ENCODE assay signal across 8 mouse cellular contexts in the genomic region with DNA sequence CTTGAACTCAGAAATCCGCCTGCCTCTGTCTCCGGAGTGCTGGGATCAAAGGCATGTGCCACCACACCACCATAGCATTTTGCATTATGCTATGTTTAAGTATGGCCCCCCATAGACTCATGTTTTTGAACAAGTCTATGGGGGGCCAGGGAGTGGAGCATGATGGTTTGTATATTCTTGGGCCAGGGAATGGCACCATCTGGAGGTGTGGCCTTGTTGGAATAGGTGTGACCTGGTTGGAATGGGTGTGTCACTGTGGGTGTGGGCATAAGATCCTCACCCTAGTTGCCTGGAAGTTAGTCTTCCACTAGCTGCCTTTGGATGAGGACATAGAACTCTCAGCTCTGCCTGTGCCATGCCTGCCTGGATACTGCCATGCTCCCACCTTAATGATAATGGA. TPM values are rescaled to one million over a fixed set of nuclear protein-coding genes. Genes with fewer than 3 reads are reported as not detected.
DNase-seq lines count a peak whose midpoint lies in the region; ATAC-seq and TF ChIP-seq lines count a peak whose summit lies in the region.
"Not testable (repeated sequence)": the region's sequence is repeated elsewhere in the genome, so short reads cannot be mapped to it uniquely, and the experiment has no call there.

Gene Sod2 (plus strand): TSS at position 301 of the 400 bp plus-strand sequence.

- not testable (repeated sequence) for TF ChIP-seq POLR2A in bone marrow macrophage, adult 2 months (IDR thresholded peaks at IDR 0.05; ENCODE audit: borderline replicate concordance, low read depth, low read length)

- not testable (repeated sequence) for H3K4me1 ChIP-seq in bone marrow macrophage, adult 2 months (ENCODE audit: control insufficient read depth, insufficient read depth, low read length); lung, embryonic 14.5 days (ENCODE audit: insufficient read depth); neural tube, embryonic 12.5 days
- peaks cover 15% of the 10 kb centered on the region for H3K4me1 ChIP-seq in forebrain, embryonic 16.5 days (replicated peaks; ENCODE audit: control insufficient read depth, insufficient read depth, low read length)
- H3K4me1 ChIP-seq in heart, embryonic 13.5 days = peaks cover 21% of the 10 kb centered on the region
- H3K4me1 ChIP-seq in intestine, embryonic 14.5 days (replicated peaks; ENCODE audit: control insufficient read depth, insufficient read depth, low read length) = peaks cover 10% of the 10 kb centered on the region

- intact Hi-C loops in left cerebral cortex, postnatal 10 days (cut with DNase I) = not testable (repeated sequence)

- 98% methylated on average over 2 of the region's 2 CpGs for WGBS in forebrain, embryonic 16.5 days
- WGBS in heart, embryonic 13.5 days = 85% methylated on average over 2 of the region's 2 CpGs
- WGBS in intestine, embryonic 14.5 days = 96% methylated on average over 2 of the region's 2 CpGs
- 86% methylated on average over 2 of the region's 2 CpGs for WGBS in lung, embryonic 14.5 days
- 97% methylated on average over 2 of the region's 2 CpGs for WGBS in neural tube, embryonic 12.5 days

- peak within 1 kb of the TSS; percentile 86 for H3K9ac ChIP-seq in forebrain, embryonic 16.5 days (replicated peaks; ENCODE audit: low read depth, low read length)
- peak within 1 kb of the TSS; percentile 80 for H3K9ac ChIP-seq in heart, embryonic 13.5 days
- H3K9ac ChIP-seq in intestine, embryonic 14.5 days (ENCODE audit: low read length) = 0 out of 2 replicates have a peak within 1 kb of the TSS, but pooled peaks have one; percentile 32
- peak within 1 kb of the TSS; percentile 40; the same call in 1 of the 2 replicates for H3K9ac ChIP-seq in lung, embryonic 14.5 days
- H3K9ac ChIP-seq in neural tube, embryonic 12.5 days = peak within 1 kb of the TSS; percentile 42; the same call in 1 of the 2 replicates

- H3K4me2 ChIP-seq in forebrain, embryonic 16.5 days (ENCODE audit: low read length) = peak within 1 kb of the TSS; percentile 63
- H3K4me2 ChIP-seq in heart, embryonic 13.5 days = peak within 1 kb of the TSS; percentile 90
- peak within 1 kb of the TSS; percentile 60 for H3K4me2 ChIP-seq in intestine, embryonic 14.5 days (ENCODE audit: low read length)
- peak within 1 kb of the TSS; percentile 75 for H3K4me2 ChIP-seq in lung, embryonic 14.5 days
- H3K4me2 ChIP-seq in neural tube, embryonic 12.5 days (replicated peaks) = peak within 1 kb of the TSS; percentile 74

- peaks cover 15% of the 10 kb centered on the region for H3K79me2 ChIP-seq in C2C12 (ENCODE audit: control insufficient read depth, insufficient read depth)

- H3K9me3 ChIP-seq in forebrain, embryonic 16.5 days (ENCODE audit: control insufficient read depth, low read length); heart, embryonic 13.5 days; intestine, embryonic 14.5 days (ENCODE audit: control insufficient read depth, low read length); lung, embryonic 14.5 days (ENCODE audit: low read depth, low read length); neural tube, embryonic 12.5 days: not testable (repeated sequence)

- peak within 1 kb of the TSS; percentile 15; the same call in 1 of the 2 replicates for H3K27ac ChIP-seq in bone marrow macrophage, adult 2 months (ENCODE audit: insufficient read depth, low read depth, low read length)
- H3K27ac ChIP-seq in forebrain, embryonic 16.5 days (ENCODE audit: low read length) = peak within 1 kb of the TSS; percentile 73
- H3K27ac ChIP-seq in heart, embryonic 13.5 days (replicated peaks) = peak within 1 kb of the TSS; percentile 85
- peak within 1 kb of the TSS; percentile 54 for H3K27ac ChIP-seq in intestine, embryonic 14.5 days (ENCODE audit: low read depth)
- H3K27ac ChIP-seq in lung, embryonic 14.5 days (ENCODE audit: low read depth) = peak within 1 kb of the TSS; percentile 66
- H3K27ac ChIP-seq in neural tube, embryonic 12.5 days = 0 out of 2 replicates have a peak within 1 kb of the TSS, but pooled peaks have one; percentile 42

- H3K27me3 ChIP-seq in C2C12 (ENCODE audit: control insufficient read depth, insufficient read depth, insufficient read length); forebrain, embryonic 16.5 days (replicated peaks; ENCODE audit: control insufficient read depth, insufficient read depth, low read length); heart, embryonic 13.5 days (replicated peaks); intestine, embryonic 14.5 days (replicated peaks; ENCODE audit: control insufficient read depth, insufficient read depth, low read length); lung, embryonic 14.5 days (ENCODE audit: insufficient read depth, low read length); neural tube, embryonic 12.5 days (replicated peaks): not testable (repeated sequence)

- not testable (repeated sequence) for H3ac ChIP-seq in C2C12 (ENCODE audit: control insufficient read depth, insufficient read length, low read depth)

- H3K79me3 ChIP-seq in C2C12 (ENCODE audit: low read depth) = not testable (repeated sequence)

- H3K36me3 ChIP-seq in C2C12 (ENCODE audit: control insufficient read depth, insufficient read depth); forebrain, embryonic 16.5 days (ENCODE audit: control insufficient read depth, insufficient read depth); intestine, embryonic 14.5 days (ENCODE audit: control insufficient read depth, insufficient read depth, low read length); lung, embryonic 14.5 days (ENCODE audit: insufficient read depth); neural tube, embryonic 12.5 days: not testable (repeated sequence)
- H3K36me3 ChIP-seq in heart, embryonic 13.5 days = peaks cover 13% of the 10 kb centered on the region

- not testable (repeated sequence) for ATAC-seq in forebrain, embryonic 16.5 days; heart, embryonic 13.5 days (ENCODE audit: extremely low read depth, insufficient number of reproducible peaks, low FRiP score, low TSS enrichment); intestine, embryonic 14.5 days (replicated peaks; ENCODE audit: low FRiP score, low TSS enrichment, low read depth); lung, embryonic 14.5 days (ENCODE audit: insufficient read depth); neural tube, embryonic 12.5 days (ENCODE audit: low FRiP score, low read depth)

- not testable (repeated sequence) for DNase-seq in intestine, embryonic 14.5 days (ENCODE audit: low spot score); left cerebral cortex, postnatal 10 days (ENCODE audit: extremely low spot score in 1 of 2, low spot score in 2 of 2); lung, embryonic 14.5 days

- H3K4me3 ChIP-seq in C2C12 (ENCODE audit: insufficient read depth, poor library complexity, severe bottlenecking) = peak within 1 kb of the TSS; percentile 51
- peak within 1 kb of the TSS; percentile 90 for H3K4me3 ChIP-seq in bone marrow macrophage, adult 2 months (ENCODE audit: insufficient read depth, low read length)
- H3K4me3 ChIP-seq in forebrain, embryonic 16.5 days (replicated peaks; ENCODE audit: low read length) = peak within 1 kb of the TSS; percentile 91
- peak within 1 kb of the TSS; percentile 95 for H3K4me3 ChIP-seq in heart, embryonic 13.5 days
- peak within 1 kb of the TSS; percentile 52 for H3K4me3 ChIP-seq in intestine, embryonic 14.5 days (ENCODE audit: low read depth, low read length)
- peak within 1 kb of the TSS; percentile 81 for H3K4me3 ChIP-seq in lung, embryonic 14.5 days (ENCODE audit: low read depth, low read length)
- peak within 1 kb of the TSS; percentile 86 for H3K4me3 ChIP-seq in neural tube, embryonic 12.5 days

- TF ChIP-seq CTCF in C2C12 (IDR thresholded peaks at IDR 0.05; ENCODE audit: control insufficient read depth, insufficient read depth, insufficient read length); bone marrow macrophage, adult 2 months (IDR thresholded peaks at IDR 0.05; ENCODE audit: low read depth, low read length); lung, embryonic 14.5 days (IDR thresholded peaks at IDR 0.05; ENCODE audit: low read depth): not testable (repeated sequence)

RNA-seq across cellular contexts. Expression of gene Sod2, which starts in this region (rescaled TPM):
- 107 TPM for polyA plus RNA-seq in C2C12 (2012; fragmentation: generic; extraction: Trizol)
- polyA plus RNA-seq in bone marrow macrophage, adult 2 months (2012; ENCODE audit: insufficient read depth, insufficient read length, missing spikeins) = 92.6 and 97.7 TPM in 2 replicates
- polyA plus RNA-seq in forebrain, embryonic 16.5 days (2015; fragmentation: Nextera tagmentation; extraction: Ambion mirVana) = 107 and 120 TPM in 2 replicates
- polyA plus RNA-seq in heart, embryonic 13.5 days (2015; fragmentation: Nextera tagmentation; extraction: Ambion mirVana) = 305 and 354 TPM in 2 replicates
- 141 and 149 TPM in 2 replicates for polyA plus RNA-seq in intestine, embryonic 14.5 days (2014; fragmentation: Nextera tagmentation; extraction: Ambion mirVana)
- 100 to 1,000 TPM; 227 to 240 TPM for total RNA-seq in left cerebral cortex, postnatal 10 days (2021)
- polyA plus RNA-seq in lung, embryonic 14.5 days (2014; fragmentation: Nextera tagmentation; extraction: Ambion mirVana) = 100 and 106 TPM in 2 replicates
- 125 and 129 TPM in 2 replicates for polyA plus RNA-seq in neural tube, embryonic 12.5 days (2016; fragmentation: Nextera tagmentation; extraction: Ambion mirVana)

Comparison
In these comparisons a context has a peak if more than half of its experiments do, and no peak if none do; other contexts are left out.
1. H3K27ac ChIP-seq: peak in every context shown above with its lines; median percentile 85 in heart, embryonic 13.5 days; 73 in forebrain, embryonic 16.5 days; 66 in lung, embryonic 14.5 days; 54 in intestine, embryonic 14.5 days; 42 in neural tube, embryonic 12.5 days; 15 in bone marrow macrophage, adult 2 months.
2. H3K9ac ChIP-seq: peak in every context shown above with its lines; median percentile 86 in forebrain, embryonic 16.5 days; 80 in heart, embryonic 13.5 days; 42 in neural tube, embryonic 12.5 days; 40 in lung, embryonic 14.5 days; 32 in intestine, embryonic 14.5 days.